Mouse (Mus musculus) forelimb bud, embryonic 11.5 days (tissue): Measurements from ENCODE around the gene Slc28a3.

Experiments
- DNase-seq: peaks from one replicate; pipeline ENCODE4 v3.0.0-alpha.2; 2012; ENCODE audit warnings: low read depth, low spot score

Slc28a3 gene

GRCm38 (mm10) chr13:58610716-58611115, at the start of gene Slc28a3:
Gene Slc28a3 (minus strand): TSS chr13:58610877.
- DNase-seq: no peak

DNA sequence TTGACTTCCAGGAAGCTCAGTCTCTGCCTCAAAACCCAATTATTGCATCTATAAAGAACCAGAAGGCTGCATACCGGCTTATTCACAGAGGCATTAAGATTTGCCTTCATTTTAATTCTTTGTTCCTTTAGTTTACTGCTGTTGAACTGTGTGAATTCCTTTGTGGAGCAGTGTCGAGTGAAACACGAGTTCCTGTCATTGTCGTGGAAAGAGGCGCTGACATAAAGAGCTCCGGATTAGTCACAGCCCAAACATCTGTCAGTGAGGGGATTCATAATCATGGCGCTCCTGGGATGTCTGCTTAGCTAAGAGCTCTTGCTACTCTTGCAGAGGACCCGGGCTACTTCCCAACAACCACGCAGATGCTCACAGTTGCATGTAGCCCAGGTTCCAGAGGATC, 47.3 kb upstream of the Slc28a3 start:
- no peak for DNase-seq

DNA sequence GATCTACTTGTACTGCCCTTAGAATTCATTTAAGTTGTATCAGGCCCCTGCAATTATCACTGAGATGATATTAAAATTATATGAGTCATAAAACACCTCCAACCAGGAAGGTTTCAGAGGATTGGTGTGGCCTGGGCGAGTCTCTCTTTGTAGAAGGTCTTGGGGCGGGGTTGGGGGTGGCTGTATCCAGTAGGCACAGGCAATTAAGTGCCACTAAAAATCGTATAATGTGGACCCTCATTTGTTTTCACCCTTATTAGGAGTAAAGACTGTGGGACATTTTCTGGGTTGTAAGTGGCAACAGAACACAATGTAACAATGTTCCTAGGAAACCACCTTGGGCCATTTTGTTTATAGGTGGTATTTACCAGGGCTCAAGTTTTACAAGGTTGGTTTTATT, 46.2 kb upstream of the Slc28a3 start:
- DNase-seq: peak; percentile 62

- no peak for DNase-seq
Observed at GRCm38 (mm10) chr13:58655552-58655951, 44.9 kb upstream of the Slc28a3 start.

- peak; percentile 66 for DNase-seq
Observed at GRCm38 (mm10) chr13:58640330-58640729, 29.7 kb upstream of the Slc28a3 start.

DNA sequence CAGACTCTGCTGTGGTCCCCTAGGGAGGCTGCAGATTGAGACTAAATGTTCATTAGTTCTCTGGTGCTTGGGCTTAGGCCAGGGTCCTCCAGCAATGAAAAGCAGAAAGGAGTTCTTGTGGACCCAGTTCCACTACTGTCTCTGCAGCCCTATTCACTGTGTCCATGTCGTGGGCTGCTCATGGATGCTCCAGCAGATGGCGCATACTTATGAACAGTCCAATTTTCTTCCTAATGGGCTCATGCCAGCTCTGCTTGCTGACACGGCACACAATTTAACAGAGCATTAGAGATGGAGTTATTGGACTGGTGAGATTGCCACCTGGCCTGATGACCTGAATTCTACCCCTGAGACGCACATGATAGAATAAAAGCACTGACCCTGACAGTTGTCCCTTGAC, 28.3 kb upstream of the Slc28a3 start:
- DNase-seq: peak; percentile 34

DNA sequence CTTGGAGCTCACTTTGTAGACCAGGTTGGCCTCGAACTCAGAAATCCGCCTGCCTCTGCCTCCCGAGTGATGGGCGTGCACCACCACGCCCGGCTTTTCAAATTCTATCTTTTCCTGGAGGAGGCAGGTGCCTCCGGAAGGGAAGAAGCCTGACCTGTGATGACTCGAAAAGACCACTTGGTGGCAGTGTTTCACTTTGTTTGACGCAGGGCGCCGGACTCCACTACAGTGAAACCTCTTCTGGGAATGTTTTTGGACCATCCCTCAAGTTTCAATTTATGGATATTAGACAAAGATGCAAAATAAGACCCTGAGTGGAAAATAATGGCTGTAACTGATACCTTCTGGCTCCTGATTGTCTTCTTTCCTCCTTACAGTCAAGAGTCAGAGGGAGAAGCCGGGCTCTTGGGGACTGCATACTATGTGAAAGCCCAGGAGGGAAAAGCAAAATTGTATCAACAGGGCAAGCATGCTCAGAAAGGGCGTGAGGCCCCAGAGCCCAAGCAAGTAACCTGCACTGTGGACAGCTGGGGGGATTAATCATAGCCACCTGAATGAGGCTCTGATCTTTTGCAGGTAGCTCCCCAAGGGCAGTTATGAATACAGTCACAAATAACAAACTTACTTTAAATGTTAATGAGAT, 26.8 kb upstream of the Slc28a3 start:
- DNase-seq: peak; percentile 76

GRCm38 (mm10) chr13:58633887-58634286, 23.2 kb upstream of the Slc28a3 start:
- DNase-seq: no peak

- peak; percentile 35 for DNase-seq
Observed at GRCm38 (mm10) chr13:58630756-58631155, 20.1 kb upstream of the Slc28a3 start.

DNA sequence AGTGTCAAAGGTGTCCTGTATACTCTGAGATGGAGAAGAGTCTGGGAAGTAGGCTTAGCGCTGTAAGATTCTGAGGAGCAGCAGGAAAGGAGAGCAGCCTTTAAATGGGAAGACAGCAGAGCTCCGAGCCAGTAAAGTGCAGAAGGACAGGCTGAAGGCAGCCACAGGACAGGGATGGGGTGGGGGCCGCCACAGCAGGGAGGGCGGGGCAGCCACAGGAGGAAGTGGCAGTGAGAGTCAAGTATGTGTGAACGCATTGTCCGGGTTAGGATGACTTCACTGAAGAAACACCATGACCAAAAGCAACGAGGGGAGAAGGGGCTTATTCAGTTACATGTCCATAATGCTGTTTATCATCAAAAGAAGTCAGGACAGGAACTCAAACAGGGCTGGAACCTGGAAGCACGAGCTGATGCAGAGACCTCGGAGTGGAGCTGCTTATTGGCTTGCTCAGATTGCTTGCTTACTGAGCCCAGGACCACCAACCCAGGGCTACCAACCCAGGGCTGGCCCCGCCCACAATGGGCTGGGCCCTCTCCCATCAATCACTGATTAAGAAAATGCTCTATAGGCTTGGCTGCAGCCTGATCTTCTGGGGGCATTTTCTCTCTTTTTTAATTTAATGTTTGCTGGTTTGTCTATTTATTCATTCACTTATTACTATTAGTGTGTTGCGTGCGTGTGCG, 18.8 kb upstream of the Slc28a3 start:
- DNase-seq: peak; percentile 43

- DNase-seq: no peak
Observed at GRCm38 (mm10) chr13:58622647-58623046, 12.0 kb upstream of the Slc28a3 start.

DNA sequence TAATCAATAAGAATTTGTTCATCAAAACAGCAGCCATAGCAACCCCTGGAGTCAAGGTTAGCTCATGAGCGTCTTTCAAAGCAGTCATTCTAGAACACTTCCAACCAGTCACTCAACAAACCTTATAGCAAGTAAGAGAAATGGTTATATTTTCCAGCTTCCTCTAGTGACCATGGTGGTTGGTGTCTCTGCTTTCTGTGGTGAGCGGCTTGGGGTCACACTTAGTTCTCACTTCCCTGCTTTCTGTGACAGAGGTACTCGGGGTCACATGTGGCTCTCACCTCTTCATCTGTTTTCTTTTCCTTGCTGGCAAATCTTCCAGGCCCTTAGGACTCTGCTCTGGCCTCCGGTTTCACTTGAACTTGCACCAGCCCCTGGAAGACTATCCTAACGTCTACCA, 8.6 kb upstream of the Slc28a3 start:
- no peak for DNase-seq

DNA sequence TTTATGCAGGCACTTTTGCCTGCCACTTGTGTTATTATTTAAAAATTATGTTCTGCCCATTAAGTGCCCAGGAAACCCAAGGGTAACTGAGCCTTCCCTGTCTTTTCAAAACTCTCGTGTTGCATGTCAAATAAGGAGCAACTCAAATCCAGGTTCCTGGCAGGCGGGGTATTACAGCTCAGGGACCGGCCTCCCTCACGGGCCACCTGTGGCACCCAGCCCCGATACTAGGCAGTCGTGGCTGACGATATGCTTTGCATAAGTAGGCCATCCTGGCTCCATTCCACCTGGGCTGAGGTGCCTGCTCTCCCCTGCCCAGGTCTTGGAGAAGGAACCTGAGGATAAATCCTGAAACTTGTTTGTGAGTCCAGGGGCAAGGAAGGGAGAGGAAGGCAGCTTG, 618 bp downstream of the Slc28a3 start:
- DNase-seq: no peak

DNA sequence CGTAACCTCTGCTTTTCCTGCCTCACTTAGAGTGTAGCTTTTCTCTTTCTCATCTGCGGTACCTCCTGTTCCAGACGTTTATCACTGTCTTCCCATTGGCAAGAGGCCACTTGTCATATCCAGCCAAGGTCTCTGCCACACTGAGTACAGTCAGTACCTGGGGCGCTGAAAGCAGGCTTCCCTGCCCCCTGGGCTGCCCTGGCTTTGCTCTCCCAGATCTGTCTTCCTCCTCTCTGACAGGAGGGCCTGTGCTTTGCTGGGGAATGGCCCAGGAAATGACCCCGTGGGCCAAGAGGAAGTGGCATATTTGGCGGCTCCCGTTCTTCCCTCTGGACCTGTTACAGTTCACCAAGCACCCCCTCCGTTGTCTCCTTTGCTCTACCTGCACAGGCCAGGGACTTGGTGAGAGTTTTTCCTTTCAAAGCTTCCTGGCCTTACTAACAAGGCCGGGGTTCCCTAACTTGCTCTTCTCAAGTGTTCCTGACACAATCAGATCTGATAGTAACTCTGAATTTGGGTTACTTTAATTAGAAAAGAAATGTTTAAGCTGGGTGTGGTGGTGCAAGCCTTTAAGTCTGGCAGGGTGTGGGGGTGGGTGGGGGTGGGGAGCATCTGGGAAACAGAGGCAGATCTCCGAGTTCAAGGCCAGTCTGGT, 9.3 kb downstream of the Slc28a3 start:
- no peak for DNase-seq

DNA sequence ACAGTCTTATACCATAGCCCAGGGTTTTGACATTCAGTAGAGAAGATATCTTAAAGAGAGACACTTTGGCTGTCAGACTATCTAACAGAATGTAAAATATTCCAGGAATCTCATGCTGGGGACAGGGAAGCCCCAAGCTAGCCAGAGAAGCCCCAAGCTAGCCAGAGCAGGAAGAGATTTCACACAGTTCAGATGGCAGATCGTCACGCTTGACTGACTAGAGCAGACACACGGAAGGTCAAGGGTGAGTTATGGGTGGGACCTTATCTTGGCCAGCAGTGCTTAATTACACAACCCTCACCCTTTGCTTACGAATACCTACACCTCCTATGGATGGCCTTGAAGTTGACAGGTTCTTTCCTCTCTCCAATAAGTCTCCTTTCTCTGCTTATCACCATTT, 12.1 kb downstream of the Slc28a3 start:
- DNase-seq: no peak

GRCm38 (mm10) chr13:58593129-58593528, 17.5 kb downstream of the Slc28a3 start:
- peak; percentile 59 for DNase-seq

DNA sequence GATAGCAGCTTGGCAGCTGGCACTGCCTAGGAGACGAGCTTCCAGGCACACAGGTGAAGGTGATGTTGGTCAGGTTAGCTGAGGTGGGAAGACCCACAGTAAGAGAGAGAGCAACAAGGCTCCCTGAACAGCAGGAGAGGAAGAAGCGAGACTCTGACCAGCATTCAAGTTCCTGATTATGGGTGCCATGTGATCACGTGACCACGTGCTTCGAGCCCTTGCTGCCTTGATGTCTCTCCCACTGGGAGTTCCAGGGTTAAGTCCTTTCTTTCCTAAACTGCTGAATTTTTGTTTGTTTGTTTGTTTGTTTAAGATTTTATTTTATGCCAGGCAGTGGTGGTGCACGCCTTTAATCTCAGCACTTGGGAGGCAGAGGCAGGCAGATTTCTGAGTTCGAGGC, 18.8 kb downstream of the Slc28a3 start:
- no peak for DNase-seq

DNA sequence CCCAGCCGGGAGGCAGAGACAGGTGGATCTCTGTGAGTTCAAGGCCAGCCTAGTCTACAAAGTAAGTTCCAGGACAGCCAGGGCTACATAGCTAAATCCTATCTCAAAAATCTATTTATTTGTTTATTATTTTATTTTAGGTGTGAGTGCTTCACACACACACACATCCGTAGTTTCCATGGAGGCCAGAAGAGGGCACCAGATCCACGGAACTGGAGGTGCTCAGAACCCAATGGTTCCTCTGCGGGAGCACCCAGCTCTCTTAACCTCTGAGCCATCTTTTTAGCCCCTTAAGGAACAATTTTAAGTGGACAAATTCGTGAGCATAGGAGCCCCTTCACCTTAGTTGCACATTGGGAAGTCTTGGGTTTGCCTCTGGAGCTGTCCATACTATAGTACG, 20.0 kb downstream of the Slc28a3 start:
- peak; percentile 55 for DNase-seq

GRCm38 (mm10) chr13:58589517-58589858, 21.2 kb downstream of the Slc28a3 start:
- DNase-seq: peak; percentile 88

DNA sequence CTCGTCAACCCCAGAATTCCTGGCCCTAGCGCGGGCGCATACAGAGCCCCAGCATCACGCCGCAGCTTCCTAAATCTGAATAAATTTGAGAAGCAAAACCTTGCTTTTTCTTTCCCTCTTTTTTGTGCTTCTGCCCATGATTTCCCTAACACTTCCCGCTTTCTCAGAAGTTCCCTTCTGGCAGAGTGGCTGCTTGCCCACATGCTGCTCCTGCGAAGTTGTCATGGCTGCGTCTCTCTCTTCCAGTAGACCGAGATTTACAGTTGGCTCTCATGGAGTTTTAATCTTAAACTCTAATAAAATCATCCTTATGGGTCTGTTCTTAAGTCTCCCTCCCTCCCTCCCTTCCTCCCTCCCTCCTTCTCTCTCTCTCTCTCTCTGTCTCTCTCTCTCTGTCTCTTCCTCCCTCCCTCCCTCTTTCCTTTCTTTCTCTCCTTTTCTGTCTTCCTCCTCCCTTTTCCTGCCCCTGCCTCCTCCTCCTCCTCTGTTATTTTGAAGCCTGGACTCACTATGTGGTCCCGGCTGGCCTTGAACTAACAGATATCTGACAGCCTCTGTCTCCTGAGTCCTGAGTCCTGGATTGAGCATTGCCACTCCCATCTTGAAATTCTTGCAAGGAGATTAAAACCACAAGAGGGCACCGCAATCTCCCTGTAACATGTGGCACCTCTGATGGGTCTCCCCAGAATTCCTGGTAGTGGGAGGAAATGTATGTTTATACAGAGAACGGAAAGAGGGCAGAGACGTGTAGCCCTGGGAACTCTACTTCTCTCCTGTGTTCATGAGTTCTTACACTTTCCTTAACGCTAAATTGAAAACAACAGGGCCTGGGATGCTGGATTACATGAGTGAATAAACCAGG, 21.8 kb downstream of the Slc28a3 start:
- DNase-seq: peak; percentile 20

DNA sequence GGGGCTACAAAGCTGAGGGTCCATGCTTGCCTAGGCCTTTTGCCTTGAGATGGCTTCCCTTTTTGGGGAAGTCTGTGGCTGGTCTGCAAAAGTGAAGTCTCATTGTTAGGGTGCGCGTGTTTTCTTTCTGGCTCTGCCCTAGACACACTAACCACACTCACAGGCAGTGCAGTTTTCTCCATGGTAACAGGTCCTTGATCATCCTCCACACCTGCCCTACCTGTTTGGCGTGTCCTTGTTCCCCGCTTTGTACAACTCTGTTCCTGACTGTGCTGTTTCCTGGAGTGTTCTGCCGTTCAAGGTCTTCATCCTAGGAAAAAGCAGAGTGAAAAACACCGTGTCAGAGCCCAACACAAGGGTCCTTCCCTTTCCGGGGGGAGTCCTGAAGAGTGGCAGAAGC, 22.7 kb downstream of the Slc28a3 start:
- no peak for DNase-seq

GRCm38 (mm10) chr13:58566181-58566580, 44.5 kb downstream of the Slc28a3 start:
- no peak for DNase-seq
